Mouse (Mus musculus) frontal cortex, adult 2 months (tissue): ENCODE data around the gene Ephb2. TPM values are rescaled to one million over a fixed set of nuclear protein-coding genes. Genes with fewer than 3 reads are reported as not detected.

ENCODE experiments used
- DNase-seq, 2 experiments: peaks; one replicate each; pipeline ENCODE4 v3.0.0; 2022; ENCODE audit warnings: low spot score in 1 of 2; ENCODE audit errors: extremely low spot score in 1 of 2
- polyA plus RNA-seq: library from polyadenylated mRNA; depleted of rRNA; stranded (reverse); fragments of >200 nt; gene quantifications from 2 replicates; pipeline ENCODE4 v1.2.3, GENCODE M21; 2012

The Ephb2 gene
- polyA plus RNA-seq, 1 experiment = 7.3 TPM

GRCm38 (mm10) chr4:136802446-136802845, 33.3 kb downstream of the Ephb2 start:
- peak in 1 of 2 experiments; percentile 51 for DNase-seq

- DNase-seq = no peak
Measured at GRCm38 (mm10) chr4:136801944-136802343, 33.8 kb downstream of the Ephb2 start.

GRCm38 (mm10) chr4:136801463-136801862, 34.3 kb downstream of the Ephb2 start:
- DNase-seq = no peak

- DNase-seq = no peak
Measured at GRCm38 (mm10) chr4:136800366-136800765, 35.4 kb downstream of the Ephb2 start.

GRCm38 (mm10) chr4:136797677-136798569, 37.9 kb downstream of the Ephb2 start:
- DNase-seq = no peak

- peak; percentile 74 to 87 for DNase-seq
Measured at GRCm38 (mm10) chr4:136793320-136793719, 42.5 kb downstream of the Ephb2 start.

GRCm38 (mm10) chr4:136789821-136790220, 46.0 kb downstream of the Ephb2 start:
- DNase-seq = no peak

- DNase-seq = no peak
Measured at GRCm38 (mm10) chr4:136787357-136787756, 48.4 kb downstream of the Ephb2 start.

- peak; percentile 22 to 72 for DNase-seq
Measured at GRCm38 (mm10) chr4:136786453-136787276, 49.1 kb downstream of the Ephb2 start.

GRCm38 (mm10) chr4:136783552-136784150, 52.1 kb downstream of the Ephb2 start:
- no peak for DNase-seq

- DNase-seq = no peak
Measured at GRCm38 (mm10) chr4:136782579-136782925, 53.2 kb downstream of the Ephb2 start.

GRCm38 (mm10) chr4:136781868-136782578, 53.8 kb downstream of the Ephb2 start:
- DNase-seq = peak; percentile 27 to 51

GRCm38 (mm10) chr4:136780201-136780895, 55.4 kb downstream of the Ephb2 start:
- no peak for DNase-seq

- no peak for DNase-seq
Measured at GRCm38 (mm10) chr4:136779156-136779555, 56.6 kb downstream of the Ephb2 start.

- no peak for DNase-seq
Measured at GRCm38 (mm10) chr4:136776471-136776892, 59.3 kb downstream of the Ephb2 start.

- DNase-seq = no peak
Measured at GRCm38 (mm10) chr4:136775903-136776302, 59.9 kb downstream of the Ephb2 start.

- DNase-seq = no peak
Measured at GRCm38 (mm10) chr4:136774201-136774600, 61.6 kb downstream of the Ephb2 start.

- DNase-seq = no peak
Measured at GRCm38 (mm10) chr4:136772952-136773584, 62.7 kb downstream of the Ephb2 start.

- no peak for DNase-seq
Measured at GRCm38 (mm10) chr4:136772318-136772717, 63.5 kb downstream of the Ephb2 start.
